Mouse (Mus musculus): ENCODE data around the gene Gm9045.

GRCm38 (mm10) chr10:118370443-118370842, 32.8 kb upstream of the Gm9045 start:
- peak; percentile 90; the same call in 1 of the 2 replicates for TF ChIP-seq CTCF (IDR thresholded peaks at IDR 0.05; ENCODE audit: extremely low read depth, insufficient read depth, insufficient read length, insufficient replicate concordance)
- no peak for TF ChIP-seq POLR2A (IDR thresholded peaks at IDR 0.05; ENCODE audit: low read depth, low read length)

All from spleen, adult 2 months (tissue).